Mouse (Mus musculus) liver, adult (tissue): ENCODE results near the gene Naxd.

Source experiments
- GATA4 ChIP-seq: IDR thresholded peaks from 2 replicates; pipeline ENCODE4 v1.6.1; 2014; ENCODE audit warnings: mild to moderate bottlenecking, low read length; ENCODE audit not compliant: insufficient replicate concordance

The Naxd gene

DNA sequence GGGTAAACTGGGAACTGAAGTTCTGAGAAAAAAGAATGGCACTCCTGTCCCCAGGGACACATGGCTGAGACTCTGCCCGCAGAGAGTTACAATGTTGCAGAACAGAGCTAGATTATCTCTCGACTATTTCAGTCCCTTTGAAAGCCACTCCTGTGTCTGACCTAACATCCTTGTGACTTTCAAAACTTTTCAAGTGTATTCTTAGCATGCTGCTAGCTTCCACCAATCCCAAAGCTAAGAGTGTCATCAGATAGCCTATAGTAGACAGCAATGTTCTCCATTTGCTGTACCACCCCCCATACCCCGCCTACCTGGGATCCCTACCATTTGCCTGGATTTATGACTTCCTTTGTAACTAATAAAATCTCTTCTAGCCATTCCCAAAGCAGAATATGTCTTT is 14.8 kb upstream of the Naxd start:
- TF ChIP-seq GATA4: no peak

DNA sequence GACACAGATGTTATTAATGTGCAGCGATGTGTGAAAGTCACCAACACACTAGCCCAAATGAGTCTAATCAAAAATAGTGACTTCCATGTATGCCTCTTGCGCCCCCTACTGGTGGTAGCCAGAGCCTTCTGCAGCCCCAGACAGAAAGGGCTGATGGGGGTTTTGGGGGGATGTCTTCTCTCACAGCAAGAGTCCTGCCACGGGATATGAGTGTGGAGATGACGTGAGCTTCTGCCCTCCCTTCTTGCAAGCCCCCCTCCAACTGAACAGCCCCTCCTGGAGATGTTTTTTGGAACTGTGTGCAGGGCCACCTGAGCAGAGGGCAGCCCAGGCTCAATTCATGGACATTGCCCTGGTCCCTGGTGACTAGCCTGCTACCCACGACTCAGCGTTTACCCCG is 11.2 kb upstream of the Naxd start:
- TF ChIP-seq GATA4: no peak

DNA sequence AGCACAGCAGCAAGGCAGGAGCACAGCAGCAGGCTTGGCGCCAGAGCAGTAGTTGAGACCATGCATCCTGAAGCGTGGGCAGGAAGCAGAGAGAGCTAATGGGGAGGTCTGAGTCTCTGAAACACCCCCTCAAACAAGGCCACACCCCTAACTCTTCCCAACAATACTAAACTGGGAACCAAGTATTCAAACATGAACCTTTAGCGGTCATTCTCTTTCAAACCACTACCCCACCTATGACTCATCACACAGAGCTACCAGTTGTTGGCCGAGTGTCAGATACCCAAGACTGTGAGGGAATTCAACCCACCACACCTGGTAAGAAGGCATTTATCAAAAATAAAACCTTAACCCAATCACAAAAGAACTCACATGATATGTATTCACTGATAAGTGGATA is 10.1 kb upstream of the Naxd start:
- TF ChIP-seq GATA4: no peak

DNA sequence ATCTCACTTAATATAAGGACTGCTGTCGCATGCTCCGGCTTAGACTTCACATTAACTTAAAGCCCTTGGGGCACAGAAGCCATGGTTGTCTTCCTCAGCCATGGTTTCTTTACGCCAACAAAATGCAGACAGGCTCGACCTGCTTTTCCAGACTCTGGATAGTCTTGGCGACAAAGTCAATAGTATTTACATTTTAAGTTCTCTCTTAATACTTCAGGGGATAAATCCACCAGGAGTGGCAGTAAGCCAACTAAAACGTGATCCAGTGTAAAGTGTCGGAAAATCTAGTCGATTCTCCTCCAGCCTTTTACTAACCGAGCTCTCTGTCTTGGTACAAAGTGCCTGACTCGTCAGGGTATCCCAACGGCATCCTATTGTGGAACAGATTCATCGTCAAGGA is 975 bp downstream of the Naxd start:
- TF ChIP-seq GATA4: no peak

DNA sequence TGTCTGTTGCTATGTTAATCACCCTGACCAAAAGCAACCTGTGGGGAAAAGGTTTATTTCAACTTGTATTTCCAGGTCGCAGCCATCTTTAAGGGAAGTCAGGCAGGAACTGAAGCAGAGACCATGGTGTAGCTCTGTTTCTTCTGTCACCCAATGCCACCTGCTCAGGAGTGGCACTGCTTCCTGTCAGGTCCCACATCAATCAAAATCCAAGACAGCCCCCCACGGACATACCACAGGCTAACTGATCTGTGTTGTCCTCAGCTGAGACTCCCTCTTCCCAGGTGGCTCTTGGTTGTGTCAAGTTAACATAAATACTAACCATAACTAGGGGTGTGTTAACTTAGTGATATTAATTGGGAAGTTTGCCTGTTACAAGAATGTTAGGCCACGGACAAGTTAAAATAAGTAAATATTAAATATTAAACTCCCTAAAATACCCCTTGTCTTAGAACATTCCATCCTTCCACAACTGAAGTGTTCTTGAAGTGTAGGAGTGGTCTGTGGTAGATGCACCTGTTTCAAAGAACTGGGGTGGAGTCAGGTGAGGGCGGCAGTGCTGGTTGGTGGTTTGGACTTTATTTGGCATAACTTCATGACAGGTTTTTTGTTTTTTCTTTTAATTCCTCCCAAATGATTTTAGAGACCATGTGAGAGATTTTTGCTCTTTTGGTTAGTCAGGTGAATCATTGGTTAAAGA is 1.6 kb downstream of the Naxd start:
- TF ChIP-seq GATA4: no peak

DNA sequence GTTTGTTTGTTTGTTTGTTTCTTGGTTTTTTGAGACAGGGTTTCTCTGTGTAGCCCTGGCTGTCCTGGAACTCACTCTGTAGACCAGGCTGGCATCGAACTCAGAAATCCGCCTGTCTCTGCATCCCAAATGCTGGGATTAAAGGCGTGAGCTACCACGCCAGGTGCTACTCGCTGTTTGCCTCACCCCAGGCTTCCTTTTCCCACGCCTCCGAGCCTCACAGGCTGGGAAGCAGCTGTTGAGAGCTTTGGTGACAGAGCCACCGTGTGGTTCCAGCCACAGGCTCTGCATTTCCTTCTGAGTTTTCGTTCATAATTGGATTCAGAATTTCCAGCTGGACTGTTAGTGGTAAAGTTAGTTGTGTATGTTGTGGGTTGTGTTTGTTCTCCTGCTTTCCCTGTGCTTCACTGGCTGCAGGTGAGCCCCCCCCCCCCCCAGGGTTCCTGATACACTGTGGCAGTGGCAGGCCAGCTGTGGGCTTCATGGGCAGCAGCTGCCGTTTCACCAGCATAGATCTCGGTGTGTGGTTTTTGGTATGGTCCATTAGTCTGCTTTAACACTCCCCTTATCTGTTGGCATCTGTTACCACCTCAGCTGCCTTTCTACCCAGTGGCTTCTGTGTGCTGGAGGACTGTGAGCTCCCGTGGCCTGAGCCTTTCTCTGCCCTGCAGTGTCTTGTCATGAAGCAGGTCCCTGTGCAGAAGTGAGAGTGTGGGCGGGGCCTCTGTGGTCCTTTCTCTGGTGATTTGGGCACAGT is 6.3 kb downstream of the Naxd start:
- TF ChIP-seq GATA4: no peak

DNA sequence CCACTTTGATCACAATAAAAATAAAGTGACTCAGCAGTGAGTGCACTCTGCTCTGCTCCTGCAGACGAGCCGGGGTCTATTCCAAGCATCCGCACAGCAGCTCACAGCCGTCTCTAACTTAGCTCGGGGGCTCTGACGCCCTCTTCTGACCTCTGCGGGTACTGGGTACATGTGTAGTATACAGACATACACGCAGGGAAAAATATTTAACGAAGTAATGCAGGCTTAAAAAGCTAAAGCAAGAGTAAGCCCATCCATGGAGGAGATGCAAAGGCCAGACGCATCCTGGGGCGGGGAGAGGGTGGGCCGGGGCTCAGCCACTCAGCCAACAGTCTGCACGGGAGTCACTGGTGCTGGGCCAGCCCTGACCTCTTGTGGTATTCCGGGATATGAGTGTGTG is 8.8 kb downstream of the Naxd start:
- no peak for TF ChIP-seq GATA4

DNA sequence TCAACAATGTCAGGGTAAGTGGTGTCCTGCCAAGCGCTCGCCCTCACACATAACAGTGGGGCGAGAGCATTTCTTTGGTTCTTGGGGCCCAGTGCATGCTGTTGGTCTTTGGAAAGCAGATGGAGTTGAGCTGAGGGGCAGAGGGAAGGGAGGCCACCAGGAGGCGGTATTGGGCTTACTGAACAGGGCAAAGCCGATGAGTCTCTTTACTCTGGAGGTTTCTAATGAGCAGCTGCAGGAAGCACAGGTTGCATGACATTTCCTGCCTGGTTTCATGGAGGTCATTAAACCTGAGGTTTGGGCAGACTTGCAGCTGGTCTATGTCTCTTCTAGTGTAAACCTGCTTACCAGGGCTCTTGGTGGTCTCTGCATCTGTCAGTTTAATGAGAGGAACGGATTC is 9.5 kb downstream of the Naxd start:
- no peak for TF ChIP-seq GATA4

DNA sequence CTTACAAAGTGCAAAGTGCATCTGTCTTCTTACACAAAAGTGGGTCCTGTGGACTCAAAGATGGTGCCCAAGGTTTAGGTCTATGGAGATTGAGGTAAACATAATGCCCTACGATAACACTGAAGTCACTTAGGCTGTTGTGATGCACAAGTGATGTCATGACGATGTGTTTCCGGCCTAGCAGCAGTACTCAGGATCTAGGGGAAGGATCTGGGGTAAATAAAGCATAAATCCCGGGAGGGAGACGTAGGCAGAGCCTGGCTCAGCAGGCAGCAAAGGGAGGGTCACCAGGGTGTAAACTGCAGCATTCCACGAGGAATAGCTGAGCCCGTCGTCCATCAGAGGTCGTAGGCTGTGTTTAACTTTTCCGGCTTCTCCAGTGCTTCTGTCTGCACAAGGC is 11.6 kb downstream of the Naxd start:
- no peak for TF ChIP-seq GATA4

DNA sequence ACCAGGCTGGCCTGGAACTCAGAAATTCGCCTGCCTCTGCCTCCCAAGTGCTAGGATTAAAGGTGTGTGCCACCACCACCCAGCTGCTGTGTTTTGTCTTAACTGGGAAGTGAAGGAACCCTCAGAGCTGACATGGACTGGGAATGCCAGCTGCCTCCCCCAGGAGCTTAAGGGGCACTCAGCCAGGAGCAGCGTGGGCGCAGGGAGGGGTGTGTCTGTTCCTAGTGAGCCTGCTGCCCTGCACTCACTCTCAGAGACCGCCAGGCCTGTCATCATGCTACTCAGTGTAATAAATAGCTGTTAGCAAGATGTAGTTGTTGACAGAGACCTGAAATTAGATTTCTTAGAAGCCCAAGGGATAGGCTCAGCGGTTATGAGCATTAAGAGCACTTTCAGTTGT is 13.7 kb downstream of the Naxd start:
- no peak for TF ChIP-seq GATA4

DNA sequence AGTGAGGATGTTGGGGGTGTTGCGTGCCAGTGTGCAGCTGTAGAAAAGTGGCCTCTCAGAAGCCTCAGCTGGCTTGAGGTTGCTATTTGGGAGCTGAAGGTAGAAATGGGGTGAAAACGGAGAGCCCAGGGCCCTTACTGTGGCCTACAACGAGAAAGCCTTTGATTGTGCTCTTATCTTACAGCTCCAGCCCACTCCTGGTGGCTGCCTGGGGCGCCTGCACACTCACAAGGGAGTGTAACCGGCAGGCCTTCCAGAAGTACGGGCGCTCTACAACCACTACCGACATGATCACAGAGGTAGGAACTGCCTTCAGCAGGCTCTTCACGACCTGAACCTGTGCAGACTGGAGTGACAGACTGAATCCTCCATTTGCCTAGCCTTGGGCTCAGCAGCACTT is 15.4 kb downstream of the Naxd start:
- no peak for TF ChIP-seq GATA4

DNA sequence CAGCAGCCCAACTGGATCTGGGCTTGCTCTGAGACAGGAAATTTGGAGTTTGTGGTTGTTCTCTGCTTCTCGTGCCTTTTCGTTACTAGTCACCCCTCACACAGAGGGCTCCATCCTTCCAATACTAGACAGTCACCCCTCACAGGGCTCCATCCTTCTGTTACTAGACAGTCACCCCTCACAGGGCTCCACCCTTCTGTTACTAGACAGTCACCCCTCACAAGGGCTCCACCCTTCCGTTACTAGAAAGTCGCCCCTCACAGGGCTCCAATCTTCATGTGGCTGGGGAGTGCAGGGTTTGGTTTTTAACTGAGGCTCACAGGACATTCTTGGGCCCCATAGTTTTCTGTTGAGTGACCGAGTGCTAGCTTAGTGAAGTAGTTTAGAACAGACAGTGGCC is 15.9 kb downstream of the Naxd start:
- TF ChIP-seq GATA4: no peak

DNA sequence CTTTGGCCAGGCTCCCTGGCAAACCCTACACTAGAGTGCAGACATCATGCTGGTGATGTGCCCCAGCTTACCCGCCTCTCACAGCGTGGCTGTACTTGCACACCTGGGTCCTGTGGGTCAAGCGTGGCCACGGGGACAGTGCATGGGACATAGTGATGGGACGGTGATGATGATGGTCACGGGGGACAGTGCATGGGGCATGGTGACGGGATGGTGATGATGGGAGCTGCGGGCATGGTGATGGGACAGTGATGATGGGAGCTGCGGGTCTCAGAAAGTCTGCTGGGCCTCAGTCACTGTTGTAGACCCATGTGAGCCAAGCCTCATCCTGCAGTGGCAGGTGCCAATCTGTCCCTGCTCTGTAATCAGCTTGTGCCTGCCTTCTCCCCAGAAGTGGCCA is 19.0 kb downstream of the Naxd start:
- TF ChIP-seq GATA4: no peak

DNA sequence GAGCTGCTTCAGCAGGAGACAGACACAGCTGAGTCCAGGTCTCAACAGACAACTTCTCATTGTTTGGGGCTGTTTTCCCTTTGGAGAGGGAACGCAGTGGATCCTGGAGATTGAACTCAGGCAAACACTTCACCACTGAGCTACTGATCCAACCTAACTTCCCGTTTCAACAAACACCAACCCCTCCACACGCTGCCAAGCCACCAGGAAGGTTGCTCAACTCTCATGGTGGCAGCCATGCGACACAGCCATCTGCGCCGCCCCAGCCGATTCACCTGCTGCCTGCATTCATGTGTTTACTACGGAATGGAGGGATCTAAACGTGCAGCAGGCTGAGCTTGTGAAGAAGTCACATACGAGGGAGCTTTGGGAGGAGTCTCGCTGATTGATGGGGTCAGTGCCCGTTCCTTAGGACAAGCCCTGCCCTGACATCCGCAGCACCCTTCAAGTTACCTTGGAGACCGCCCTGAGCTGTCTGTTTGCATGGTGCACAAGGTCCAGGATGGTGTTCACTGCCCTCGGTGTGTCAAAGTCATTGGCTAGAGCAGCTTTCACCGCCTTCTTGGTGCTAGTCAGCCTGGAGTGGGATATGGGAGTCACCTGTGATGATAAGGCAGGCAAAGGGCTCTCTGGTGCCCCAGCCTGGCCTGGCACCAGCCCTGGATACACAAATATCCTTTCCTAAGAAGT is 20.2 kb downstream of the Naxd start:
- TF ChIP-seq GATA4: no peak

DNA sequence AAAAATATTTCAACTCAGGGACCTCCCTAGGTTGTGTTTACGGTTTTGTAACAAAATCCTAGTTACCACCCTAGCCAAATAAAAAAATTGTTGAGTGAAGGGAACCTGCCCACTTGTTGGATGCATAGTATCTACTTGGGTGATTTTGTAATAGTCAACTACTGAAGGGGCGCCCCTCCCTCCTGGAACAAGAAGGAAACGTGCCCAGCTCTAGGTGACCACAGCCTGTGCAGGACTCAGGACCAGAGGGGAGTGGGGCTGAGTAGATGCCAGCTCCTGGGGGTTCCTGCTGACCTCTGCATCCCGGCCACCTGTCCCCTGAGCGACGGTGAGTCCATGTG is 20.7 kb downstream of the Naxd start:
- no peak for TF ChIP-seq GATA4

DNA sequence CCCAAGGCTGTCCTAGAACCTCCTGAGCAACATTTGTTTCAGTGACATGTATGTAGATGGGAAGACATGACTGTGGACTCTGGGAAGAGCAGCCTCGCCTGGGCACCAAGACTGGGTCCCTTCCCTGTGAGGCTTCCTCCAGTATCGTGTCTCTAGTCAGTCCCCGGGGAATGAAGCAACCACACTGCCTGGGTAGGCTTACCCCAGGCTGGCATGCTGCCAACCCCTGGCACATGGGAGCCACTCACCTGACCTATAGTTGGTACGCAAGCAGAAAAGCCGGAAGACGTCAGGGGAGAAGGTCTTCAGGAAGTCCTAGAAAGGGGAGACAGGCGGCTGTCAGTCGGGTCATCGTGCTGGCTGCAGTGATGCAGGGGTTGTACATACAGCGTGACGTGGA is 21.4 kb downstream of the Naxd start:
- no peak for TF ChIP-seq GATA4
